Mouse (Mus musculus): ENCODE measurements around the gene As3mt.
A peak's percentile ranks its signal among the peaks of the same experiment; 100 is the strongest.
"Not testable (repeated sequence)": the region's sequence is repeated elsewhere in the genome, so short reads cannot be mapped to it uniquely, and the experiment has no call there.

Gene As3mt

GRCm38 (mm10) chr19:46699011-46699481 is 8.2 kb upstream of the As3mt start:
- no peak for DNase-seq (ENCODE audit: low read depth, low spot score)

- no peak for DNase-seq (ENCODE audit: low read depth, low spot score)
These were observed 6.1 kb upstream of the As3mt start for GRCm38 (mm10) chr19:46701156-46701555.

- no peak for DNase-seq (ENCODE audit: low read depth, low spot score)
These were observed 1.3 kb upstream of the As3mt start for GRCm38 (mm10) chr19:46705779-46706495.

- DNase-seq (ENCODE audit: low read depth, low spot score) = no peak
These were observed 540 bp upstream of the As3mt start for GRCm38 (mm10) chr19:46706540-46707295.

GRCm38 (mm10) chr19:46710614-46711013 is 3.4 kb downstream of the As3mt start:
- no peak for DNase-seq (ENCODE audit: low read depth, low spot score)

GRCm38 (mm10) chr19:46714234-46714633 is 7.0 kb downstream of the As3mt start:
- no peak for DNase-seq (ENCODE audit: low read depth, low spot score)

GRCm38 (mm10) chr19:46715016-46715415 is 7.8 kb downstream of the As3mt start:
- DNase-seq (ENCODE audit: low read depth, low spot score) = no peak

- DNase-seq (ENCODE audit: low read depth, low spot score) = no peak
These were observed 10.9 kb downstream of the As3mt start for GRCm38 (mm10) chr19:46718150-46718549.

- DNase-seq (ENCODE audit: low read depth, low spot score) = peak; percentile 47
These were observed 17.2 kb downstream of the As3mt start for GRCm38 (mm10) chr19:46724411-46724810.

GRCm38 (mm10) chr19:46726142-46726541 is 18.9 kb downstream of the As3mt start:
- DNase-seq (ENCODE audit: low read depth, low spot score) = no peak

- peak; percentile 48 for DNase-seq (ENCODE audit: low read depth, low spot score)
These were observed 20.0 kb downstream of the As3mt start for GRCm38 (mm10) chr19:46727140-46727736.

GRCm38 (mm10) chr19:46727945-46728540 is 20.8 kb downstream of the As3mt start:
- no peak for DNase-seq (ENCODE audit: low read depth, low spot score)

GRCm38 (mm10) chr19:46728909-46729308 is 21.7 kb downstream of the As3mt start:
- DNase-seq (ENCODE audit: low read depth, low spot score) = no peak

GRCm38 (mm10) chr19:46731351-46731750 is 24.1 kb downstream of the As3mt start:
- DNase-seq (ENCODE audit: low read depth, low spot score) = no peak

GRCm38 (mm10) chr19:46732673-46733072 is 25.4 kb downstream of the As3mt start:
- not testable (repeated sequence) for DNase-seq (ENCODE audit: low read depth, low spot score)

- no peak for DNase-seq (ENCODE audit: low read depth, low spot score)
These were observed 26.4 kb downstream of the As3mt start for GRCm38 (mm10) chr19:46733626-46734025.

- DNase-seq (ENCODE audit: low read depth, low spot score) = no peak
These were observed 28.0 kb downstream of the As3mt start for GRCm38 (mm10) chr19:46735241-46735640.

GRCm38 (mm10) chr19:46737106-46737505 is 29.8 kb downstream of the As3mt start:
- DNase-seq (ENCODE audit: low read depth, low spot score) = no peak

GRCm38 (mm10) chr19:46740341-46741008 is 33.2 kb downstream of the As3mt start:
- DNase-seq (ENCODE audit: low read depth, low spot score) = peak; percentile 85

- peak; percentile 60 for DNase-seq (ENCODE audit: low read depth, low spot score)
These were observed 34.3 kb downstream of the As3mt start for GRCm38 (mm10) chr19:46741574-46741973.

- no peak for DNase-seq (ENCODE audit: low read depth, low spot score)
These were observed 37.4 kb downstream of the As3mt start for GRCm38 (mm10) chr19:46744681-46745080.
